Mouse (Mus musculus) retina, postnatal 7 days (tissue): Measurements from ENCODE around the gene Dis3l2.

Experiments used
- DNase-seq: peaks from one replicate; pipeline ENCODE4 v3.0.0-alpha.2; 2012; ENCODE audit warnings: low read depth, low spot score

Gene Dis3l2

DNA sequence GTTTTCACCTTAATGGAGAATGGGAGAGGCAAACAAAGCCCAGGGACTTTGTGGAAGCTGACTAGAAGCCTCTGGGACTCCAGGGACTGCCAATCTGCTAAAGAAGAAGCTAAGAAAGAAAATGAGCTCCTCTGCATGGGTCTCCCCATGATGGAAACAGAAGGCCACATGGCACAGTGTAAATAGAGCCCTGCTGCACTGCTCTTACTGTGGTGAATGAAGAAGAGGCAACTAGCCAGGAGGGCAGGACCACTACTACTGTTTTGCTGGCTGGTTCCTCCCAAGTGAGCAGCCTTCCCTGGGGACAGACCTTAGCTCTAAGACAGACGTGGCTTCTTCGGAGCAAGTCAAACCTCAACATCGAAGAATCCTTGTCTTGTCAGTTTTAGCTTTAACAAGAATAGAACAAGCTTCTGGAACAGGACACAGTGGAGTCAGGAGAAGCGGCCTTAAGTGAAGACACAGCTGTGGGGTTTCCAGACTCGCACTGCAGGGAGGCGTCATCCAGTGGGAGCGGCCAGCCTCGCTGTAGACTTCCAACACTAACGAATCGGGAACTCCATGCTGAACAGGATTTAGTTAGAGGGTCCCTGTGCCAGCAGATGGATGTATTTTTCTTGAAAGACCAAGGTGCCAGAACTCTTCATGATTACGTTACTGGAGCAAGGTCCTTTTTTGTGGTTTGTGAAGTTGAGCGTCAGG lies 307.2 kb downstream of the Dis3l2 start:
- no peak for DNase-seq

DNA sequence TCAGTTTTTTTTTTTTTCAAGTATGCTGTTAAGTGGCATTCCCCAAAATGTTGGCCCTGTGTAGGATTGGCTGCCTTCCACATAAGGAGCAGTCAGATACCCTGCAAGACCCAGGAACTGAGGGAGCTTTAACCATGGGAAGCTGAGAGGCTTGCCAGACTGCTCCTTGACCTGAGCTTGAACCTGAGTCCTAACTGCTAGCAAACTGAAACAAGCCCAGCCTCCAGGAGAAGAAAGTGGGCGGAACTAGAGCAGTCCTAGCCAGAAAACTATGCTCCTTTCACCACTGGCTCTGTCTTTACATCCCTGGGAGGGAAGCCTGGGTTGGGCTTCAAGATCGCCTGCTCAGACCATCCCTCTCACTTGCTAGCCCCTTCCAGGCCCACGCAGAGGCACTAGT lies 308.1 kb downstream of the Dis3l2 start:
- DNase-seq: no peak

DNA sequence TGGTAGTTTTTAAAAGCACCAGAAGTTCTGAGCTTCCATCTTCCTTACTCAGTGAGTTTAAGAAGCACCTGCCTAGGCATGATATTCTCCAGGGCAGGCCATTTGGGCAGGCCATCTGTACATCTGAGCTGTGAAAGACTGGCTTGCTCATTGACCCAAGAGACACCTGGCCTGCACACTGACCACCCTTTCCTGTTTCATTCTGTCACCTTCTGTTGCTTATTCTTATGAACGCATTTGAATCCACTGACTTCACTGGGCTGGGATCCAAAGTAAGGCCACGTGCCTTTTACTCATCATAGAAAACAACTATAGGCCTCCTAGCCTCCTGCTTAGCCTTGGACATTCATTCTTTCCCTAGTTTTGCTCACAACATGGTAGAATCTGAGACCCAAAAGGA lies 309.0 kb downstream of the Dis3l2 start:
- DNase-seq: no peak

DNA sequence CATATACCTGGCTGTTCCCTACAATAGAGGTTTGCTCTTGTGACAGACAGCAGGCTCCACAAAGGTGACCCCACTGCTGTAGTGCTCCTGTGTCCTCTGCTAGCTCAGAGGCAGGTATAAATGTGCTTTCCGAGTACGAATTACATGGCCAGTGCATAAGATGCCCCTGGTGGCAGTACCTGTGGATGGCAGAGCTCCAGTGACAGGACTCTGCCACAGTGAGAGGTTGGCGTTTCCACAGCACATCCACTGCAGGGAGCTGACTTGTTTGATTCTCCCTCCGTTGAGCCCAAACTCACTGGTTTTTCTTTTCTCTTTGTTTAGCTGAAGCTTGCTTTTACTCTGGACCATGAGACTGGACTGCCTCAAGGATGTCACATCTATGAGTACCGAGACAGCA lies 317.1 kb downstream of the Dis3l2 start:
- DNase-seq: no peak

DNA sequence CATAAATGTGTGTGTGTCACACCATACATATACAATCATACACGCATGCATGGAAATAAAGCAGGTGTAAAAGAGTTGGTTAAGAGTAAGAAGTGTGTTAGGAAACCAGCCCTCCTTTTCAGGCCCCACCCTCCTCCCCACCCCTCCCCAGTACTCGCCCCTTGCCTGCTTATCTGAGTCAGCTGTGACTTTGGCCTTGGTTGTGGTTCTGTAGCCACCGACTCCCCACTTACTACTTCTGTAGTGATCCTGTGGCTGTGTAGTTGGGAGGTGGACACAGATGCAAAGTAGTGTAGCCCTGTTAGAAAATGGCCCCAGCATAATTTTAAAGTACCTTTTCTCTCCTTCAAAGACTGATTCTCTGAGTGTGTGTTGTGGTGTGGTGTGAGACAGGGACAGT lies 318.0 kb downstream of the Dis3l2 start:
- no peak for DNase-seq

DNA sequence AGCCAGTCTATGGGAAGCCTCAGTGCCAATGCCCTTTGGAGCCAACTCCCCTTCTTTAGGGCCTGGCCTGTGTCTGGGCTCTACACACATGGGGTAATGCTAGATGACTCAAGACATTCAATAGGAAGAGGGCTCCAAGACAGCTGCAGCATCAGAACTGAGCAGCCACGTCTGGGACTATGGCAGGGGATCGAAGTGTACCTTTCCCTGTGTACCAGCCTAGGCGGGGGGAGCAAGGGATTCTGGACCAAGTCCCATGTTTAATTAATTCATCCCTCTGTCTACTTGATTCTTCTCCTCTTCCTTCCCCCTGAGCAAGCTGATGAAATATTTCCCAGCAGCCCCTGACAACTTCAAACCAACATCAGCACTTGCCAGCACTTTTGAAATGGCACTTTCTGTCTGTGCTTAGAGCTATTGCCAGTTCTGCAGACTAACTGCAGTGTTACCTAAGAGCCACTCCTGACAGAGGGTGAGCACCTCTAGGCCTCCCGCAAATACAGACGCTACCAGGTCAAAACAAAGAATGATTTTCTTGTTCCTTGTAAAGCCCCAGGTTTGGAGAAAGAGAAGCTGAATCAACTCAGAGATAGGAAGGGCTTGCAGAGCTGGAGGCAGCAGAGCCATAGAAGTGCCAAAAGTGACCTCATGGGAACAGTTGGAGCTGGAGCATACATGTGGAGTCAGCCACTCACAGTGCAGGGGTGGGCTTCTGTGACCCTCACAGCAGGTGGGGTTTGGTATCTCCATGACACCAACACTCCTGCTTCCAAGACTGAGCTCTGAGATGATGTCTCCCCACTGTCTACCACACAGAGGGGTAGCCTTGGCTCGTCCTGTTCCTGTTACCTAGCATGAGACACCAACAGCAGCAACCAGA lies 319.9 kb downstream of the Dis3l2 start:
- DNase-seq: no peak

DNA sequence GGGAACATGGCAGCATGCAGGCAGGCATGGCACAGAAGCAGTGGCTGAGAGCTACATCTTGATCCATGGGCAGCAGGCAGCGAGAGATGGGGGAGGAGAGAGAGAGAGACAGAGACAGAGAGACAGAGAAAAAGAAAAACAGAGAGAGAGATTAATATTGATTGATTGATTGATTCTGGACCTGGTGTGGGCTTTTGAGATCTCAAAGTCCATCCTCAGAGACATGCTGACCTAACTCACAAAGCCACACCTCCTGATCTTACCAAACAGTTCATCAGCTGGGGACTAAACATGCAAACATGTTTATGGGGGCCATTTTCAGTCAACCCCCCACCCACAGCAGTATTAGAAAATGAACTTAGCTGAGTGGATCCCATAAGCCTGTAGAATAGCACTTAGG lies 321.4 kb downstream of the Dis3l2 start:
- DNase-seq: no peak

DNA sequence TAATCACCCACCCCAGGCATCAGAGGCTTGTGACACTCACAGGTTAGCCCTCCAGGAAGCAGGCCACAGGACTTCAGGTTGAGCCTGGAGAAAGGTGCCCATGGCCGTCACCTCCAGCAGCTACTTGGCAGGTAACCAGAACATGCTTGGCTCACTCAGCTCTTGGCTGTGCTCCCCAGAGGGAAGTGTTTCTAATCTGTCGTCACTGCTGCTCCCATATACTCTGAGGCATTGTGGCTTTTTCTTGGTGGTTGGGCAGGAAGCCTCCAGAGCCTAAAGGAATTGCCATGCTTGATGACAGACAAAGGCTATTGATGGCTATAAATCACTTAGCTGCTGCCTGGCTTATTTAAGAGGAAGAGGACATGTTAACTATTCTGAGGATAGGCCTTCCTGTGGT lies 325.2 kb downstream of the Dis3l2 start:
- no peak for DNase-seq

DNA sequence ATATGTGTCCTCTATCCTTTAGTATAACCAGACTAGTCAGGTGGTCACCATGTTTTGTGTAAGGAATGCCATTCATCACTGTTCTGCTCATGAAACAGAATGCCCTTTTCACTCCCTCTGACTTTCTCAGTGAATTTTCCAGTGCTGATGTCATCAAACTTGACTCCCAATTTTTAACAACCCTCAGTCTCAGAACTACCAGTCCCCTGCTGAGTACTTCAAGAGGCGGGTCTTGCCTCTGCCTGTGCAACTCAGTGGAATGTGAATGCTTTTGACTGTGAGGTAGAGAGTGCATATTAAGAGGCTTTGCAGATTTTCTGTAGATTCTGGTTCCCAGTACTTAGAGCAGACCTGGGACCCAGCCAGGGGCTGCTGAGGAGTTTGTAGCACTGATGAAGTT lies 327.0 kb downstream of the Dis3l2 start:
- DNase-seq: no peak

DNA sequence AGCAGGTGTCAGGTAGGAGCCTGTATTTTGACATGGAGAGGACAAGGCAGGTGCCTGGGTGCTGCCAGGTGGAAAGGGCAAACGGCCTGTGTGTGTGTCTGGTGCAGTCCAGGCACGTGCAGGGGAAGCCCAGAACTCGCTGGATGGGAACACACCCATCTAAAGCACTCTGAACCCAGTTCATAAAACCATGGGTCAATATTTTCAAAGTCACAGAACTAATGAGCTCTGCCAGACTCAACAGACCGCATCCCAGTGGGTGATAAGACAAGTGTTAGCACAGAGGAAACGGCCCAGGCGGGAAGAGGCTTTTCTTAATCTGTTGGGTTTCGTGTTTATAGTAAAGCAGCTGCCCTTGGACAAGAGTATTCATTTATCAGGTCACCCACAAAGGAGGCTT lies 328.9 kb downstream of the Dis3l2 start:
- DNase-seq: no peak

DNA sequence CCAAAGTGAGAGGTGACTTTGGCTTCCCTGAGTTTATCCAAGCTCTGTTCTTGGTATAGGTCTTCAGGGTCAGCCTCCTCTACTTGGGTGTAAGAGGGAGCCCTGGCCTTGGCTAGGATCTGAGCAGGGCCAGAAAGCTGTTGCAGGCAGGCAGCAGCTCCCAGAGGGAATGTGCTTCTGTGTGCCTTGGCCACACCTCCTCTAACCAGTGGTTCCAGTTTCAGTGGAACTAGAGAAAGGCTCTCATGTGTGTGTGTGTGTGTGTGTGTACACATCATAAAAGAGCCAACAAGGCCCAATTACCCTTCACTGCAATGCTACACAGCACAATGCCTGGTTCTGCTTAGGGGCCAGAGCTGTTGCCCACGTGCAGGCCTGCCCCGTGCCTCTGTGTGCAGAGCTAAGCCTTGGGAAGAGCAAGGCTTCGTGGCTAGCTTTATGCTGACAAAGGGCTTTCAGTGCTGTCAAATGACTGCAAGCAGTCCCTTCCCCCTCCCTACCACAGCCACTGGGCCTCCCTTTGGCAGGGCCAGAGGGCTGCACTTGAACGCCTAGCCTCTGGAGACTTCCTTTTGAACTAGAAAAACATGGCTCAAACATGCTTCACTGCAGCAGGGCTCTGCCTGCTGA lies 332.0 kb downstream of the Dis3l2 start:
- no peak for DNase-seq

DNA sequence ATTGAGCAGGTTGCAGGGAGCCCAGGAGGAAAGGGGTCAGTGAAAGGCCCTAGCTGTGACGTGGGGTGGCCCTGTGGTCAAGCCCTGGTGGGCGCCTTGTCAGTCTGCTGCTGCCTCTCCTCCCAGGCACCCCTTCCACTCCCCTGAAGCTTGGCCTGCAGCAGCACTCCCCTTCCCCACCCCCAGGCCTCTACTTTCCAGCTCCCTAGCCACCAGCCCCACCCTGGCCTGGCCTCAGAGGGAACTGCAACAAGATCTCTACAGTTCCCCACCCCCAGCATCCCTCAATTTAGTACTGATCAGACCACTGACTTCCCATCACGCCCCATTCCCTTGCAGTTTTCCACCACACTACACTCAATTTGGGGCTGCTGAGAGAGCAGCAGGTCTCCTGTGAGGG lies 332.7 kb downstream of the Dis3l2 start:
- no peak for DNase-seq

DNA sequence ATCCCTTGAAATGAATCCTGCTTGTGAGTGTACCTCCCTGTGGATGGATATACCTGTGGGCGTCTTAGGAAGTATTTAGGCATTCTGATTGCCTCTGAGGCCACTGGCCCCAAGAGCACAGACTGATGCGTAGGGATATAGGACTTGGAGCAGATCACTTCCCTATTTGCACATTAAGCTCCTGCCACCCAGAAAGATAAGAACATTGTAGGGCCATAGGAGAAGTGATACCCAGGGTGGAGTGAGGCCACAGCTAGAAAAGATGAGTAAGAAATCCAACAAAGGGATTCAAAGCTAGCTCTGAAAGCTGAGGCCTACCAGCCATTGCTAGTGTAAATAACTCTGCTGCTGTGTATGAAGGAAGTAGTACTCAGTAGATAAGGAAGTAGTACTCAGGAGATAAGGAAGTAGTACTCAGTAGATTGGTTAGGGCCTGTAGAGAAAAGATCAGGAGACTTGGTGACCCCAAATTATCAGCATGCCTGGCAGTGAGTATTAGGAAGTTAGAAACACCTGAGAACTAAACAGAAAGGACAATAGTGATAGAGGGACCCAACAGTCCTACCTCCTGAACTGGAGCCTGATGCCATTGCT lies 335.0 kb downstream of the Dis3l2 start:
- DNase-seq: no peak

DNA sequence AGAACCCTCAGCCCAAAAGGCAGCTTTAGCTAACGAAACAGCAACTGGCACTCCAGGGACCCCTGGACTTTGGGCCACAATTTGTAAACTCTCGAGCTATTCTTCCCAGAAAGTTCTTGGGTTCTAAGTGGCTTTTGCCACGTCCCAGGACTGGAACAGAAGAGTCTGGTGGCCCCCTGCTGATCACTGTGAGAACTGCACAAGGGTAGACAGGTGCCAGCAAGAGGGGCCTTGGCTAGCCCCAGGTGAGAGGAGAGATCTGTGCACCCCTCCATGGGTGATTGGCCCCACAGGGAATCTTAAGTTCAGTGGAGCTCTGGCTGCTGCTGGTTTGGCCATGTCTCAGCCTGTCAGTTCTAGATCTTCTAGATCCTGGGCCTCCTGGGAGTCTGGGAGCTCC lies 337.5 kb downstream of the Dis3l2 start:
- DNase-seq: peak; percentile 31

DNA sequence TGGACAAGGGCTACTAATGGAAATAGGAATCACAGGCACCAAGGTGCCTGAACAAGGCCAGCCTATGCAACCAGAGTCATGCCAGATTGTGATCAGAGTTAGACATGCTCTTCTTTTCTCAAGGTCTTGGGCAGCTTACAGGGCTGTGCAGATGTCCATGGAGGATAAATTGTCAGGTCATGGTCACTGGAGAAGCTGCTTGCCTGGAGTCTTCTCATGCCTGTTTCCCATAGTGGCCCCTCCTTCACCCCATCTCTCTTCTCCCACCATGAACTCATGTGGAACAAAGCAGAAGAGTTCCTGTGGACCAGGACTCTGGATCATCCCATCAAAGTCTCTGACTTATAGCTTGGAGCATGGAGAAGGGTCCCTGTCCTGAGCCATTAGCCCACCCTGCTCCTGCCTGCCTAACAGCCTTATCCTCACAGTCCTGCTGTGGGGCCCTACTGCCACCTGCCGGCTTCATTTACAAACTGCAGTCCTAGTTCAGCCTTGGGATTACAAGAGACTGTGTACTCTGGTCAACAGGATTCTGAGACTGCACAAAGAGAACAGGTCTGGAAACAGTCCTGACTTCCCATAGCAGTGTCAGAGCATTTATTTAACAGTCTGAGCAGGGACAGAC lies 338.3 kb downstream of the Dis3l2 start:
- DNase-seq: peak; percentile 66

DNA sequence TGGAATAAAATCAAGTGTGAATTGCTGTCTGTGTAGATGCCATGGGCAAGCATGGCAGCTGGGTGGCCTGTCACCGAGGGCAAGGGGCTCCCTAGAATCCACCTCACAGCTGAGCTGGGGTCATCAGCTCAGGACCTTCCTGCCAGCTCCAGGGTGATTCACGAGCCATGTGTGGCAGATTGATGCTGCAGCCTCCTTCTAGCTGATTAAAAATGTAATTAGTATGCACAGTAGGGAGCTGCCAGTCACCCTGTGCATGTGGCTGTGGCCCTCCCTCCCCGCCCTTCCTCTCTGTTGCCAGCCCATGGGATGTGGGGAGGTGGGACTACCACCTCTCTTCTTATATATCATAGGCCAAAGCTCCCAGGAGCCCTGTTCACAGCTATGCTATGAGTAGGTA lies 346.5 kb downstream of the Dis3l2 start:
- no peak for DNase-seq

DNA sequence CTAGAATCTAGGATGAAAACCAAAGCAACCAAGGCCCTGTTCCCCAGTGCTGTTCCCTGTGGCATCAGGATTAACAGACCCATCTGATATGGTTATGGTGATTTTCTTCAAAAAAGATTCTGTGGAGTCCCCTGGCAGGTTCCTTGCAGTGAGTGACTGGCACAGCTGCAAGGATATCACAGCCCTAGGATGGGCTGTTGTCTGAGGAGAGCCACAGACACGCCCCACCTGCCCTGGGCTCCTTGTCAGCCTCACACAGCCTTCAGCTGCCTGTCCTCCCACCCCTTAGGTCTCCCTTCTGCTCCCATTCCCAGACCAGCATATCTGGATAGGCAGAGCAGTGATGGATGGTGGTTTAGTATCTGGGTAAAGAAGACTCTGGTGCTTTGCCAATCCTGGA lies 347.1 kb downstream of the Dis3l2 start:
- no peak for DNase-seq

DNA sequence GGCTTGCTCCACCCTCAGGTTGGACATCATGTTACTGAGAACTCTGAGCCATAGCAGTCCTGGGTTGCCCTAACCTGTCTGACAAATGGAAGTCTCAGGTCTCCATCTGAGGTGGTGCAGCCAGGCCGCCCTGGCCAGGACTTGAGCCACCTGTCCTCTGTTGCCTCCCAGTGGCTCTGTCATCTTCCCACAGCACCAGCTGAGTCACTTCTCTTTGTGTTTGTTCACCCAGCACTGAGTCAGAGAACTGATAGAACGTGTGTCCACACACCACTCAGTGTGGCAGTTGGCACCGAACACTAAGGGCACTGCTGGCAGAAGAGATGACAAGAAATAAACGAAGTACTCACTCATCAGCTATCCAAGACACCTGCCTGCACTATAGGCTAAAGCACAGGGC lies 347.8 kb downstream of the Dis3l2 start:
- no peak for DNase-seq

DNA sequence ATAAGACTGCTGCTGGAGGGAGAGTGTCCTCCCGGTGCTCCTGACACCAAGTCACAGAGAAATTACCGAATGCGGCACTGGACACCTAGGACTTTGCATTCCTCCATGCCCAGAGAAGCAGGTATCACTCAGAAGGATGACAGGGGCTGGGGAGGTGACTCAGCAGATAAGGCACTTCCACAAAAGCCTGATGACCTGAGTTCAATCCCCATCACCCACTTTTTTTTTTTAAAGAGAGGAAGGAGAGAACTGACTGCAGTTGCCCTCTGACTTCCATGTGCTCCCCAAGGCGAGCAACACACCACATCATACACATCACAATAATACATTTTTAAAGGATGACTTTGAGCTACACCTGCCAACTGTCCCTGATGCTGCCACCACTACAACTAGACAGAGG lies 353.5 kb downstream of the Dis3l2 start:
- no peak for DNase-seq

DNA sequence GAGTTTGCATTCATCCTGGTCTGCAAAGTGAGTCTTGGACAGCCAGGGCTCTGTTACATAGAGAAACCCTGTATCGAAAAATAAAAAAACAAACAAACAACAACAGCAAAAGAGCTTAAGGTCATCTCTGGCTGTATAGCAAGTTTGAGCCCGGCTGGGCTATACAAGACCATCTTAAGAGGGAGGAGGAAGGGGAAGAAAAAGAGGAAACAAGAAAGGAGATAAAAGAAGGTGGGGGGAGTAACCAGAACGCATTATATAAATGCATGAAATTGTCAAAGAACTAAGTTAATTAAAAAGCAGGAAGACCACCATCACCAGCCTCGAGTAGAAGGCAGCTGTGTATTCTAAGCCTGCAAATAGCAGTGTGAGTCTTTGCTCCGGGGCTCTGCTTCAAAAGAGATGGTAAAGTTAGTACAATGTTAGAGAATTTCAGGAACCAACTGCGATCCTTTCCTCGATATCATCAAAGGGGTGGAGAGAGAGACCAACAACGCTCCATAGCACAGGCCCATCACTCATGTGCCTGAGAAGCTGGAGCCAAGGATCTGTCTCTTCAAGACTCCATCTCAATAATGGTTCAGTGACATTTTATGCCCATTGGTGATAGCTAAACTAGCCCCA lies 355.5 kb downstream of the Dis3l2 start:
- DNase-seq: no peak

DNA sequence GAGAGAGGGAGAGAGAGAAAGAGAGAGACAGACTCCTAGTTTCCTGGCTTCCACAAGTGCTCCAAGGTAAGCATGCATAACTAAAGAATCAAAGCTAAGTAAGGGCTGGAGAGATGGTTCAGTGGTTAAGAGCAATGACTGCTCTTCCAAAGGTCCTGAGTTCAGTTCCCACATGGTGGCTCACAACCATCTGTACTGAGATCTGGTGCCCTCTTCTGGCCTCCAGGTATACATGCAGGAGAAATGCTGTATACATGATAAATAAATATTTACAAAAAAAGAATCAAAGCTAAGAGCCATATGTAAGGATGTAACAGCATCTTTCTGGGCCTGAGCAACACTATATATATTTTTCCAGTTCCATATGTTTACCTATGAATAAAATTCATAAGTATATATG lies 357.3 kb downstream of the Dis3l2 start:
- no peak for DNase-seq
